ENCODE assay signal across 9 mouse cellular contexts in the genomic region with DNA sequence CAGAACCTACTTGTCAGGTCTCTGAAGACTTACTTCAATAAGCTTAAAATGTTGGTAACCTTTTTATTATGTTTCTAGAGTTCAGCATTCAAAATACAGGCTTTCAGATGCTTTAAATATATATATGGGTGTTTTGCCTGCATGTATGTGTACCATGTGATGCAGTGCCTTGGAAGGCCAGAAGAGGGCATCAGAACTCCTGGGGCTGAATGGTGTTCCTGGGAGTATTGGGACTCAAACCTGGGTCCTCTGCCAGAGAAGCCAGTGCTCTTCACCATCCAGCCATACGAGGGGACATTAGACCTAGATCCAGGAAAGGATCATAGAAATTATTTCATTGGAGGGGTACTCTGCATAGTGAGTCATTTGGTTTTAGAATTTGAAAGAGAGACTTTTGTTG. TPM values are rescaled to one million over a fixed set of nuclear protein-coding genes. Genes with fewer than 3 reads are reported as not detected.
DNase-seq lines count a peak whose midpoint lies in the region; ATAC-seq and TF ChIP-seq lines count a peak whose summit lies in the region.
"Had no signal": no experiment of that assay in that cellular context is flagged by ENCODE, and none has a peak within 500 bp of the region (broad histone marks: within the 10 kb centered on the region; RNA-seq: fewer than 3 reads in every experiment).

No protein-coding gene starts in this region.

- no peak overlapping the region for H3K4me2 ChIP-seq in heart, embryonic 11.5 days
- no peak overlapping the region for H3K4me2 ChIP-seq in lung, postnatal 0 days (replicated peaks; ENCODE audit: low read depth, low read length)
- H3K4me2 ChIP-seq in midbrain, embryonic 13.5 days (replicated peaks), result no peak overlapping the region
- no peak overlapping the region for H3K4me2 ChIP-seq in hindbrain, embryonic 16.5 days (ENCODE audit: low read length)

- no peaks in the 10 kb centered on the region for H3K9me3 ChIP-seq in heart, embryonic 11.5 days (replicated peaks; ENCODE audit: control insufficient read depth, low read length)
- no peaks in the 10 kb centered on the region for H3K9me3 ChIP-seq in lung, postnatal 0 days (ENCODE audit: low read length)
- H3K9me3 ChIP-seq in midbrain, embryonic 13.5 days, result no peaks in the 10 kb centered on the region
- H3K9me3 ChIP-seq in hindbrain, embryonic 16.5 days (ENCODE audit: control insufficient read depth, low read length), result no peaks in the 10 kb centered on the region
- H3K9me3 ChIP-seq: embryonic facial prominence, embryonic 10.5 days had no signal

- no peaks in the 10 kb centered on the region for H3K4me1 ChIP-seq in heart, embryonic 11.5 days (ENCODE audit: control insufficient read depth, insufficient read depth, low read length)
- H3K4me1 ChIP-seq in lung, postnatal 0 days (ENCODE audit: insufficient read depth, low read depth, low read length), result peaks cover 5% of the 10 kb centered on the region; the same call in 1 of the 2 replicates
- peaks cover 14% of the 10 kb centered on the region for H3K4me1 ChIP-seq in midbrain, embryonic 13.5 days (replicated peaks)
- peaks cover 6% of the 10 kb centered on the region for H3K4me1 ChIP-seq in hindbrain, embryonic 16.5 days (ENCODE audit: control insufficient read depth, insufficient read depth, low read depth, low read length)
- H3K4me1 ChIP-seq: embryonic facial prominence, embryonic 10.5 days had no signal

- 95% methylated on average over 1 of the region's 1 CpGs for WGBS in heart, embryonic 11.5 days (ENCODE audit: insufficient replicate concordance)
- WGBS in lung, postnatal 0 days, result 97% methylated on average over 1 of the region's 1 CpGs
- WGBS in midbrain, embryonic 13.5 days, result 100% methylated on average over 1 of the region's 1 CpGs
- 96% methylated on average over 1 of the region's 1 CpGs for WGBS in hindbrain, embryonic 16.5 days

- no peak for ATAC-seq in heart, embryonic 11.5 days (replicated peaks; ENCODE audit: insufficient number of reproducible peaks, low FRiP score, low TSS enrichment)
- no peak for ATAC-seq in lung, postnatal 0 days
- ATAC-seq in midbrain, embryonic 13.5 days, result no peak
- ATAC-seq in hindbrain, embryonic 16.5 days, result no peak

- no peak overlapping the region for H3K27ac ChIP-seq in heart, embryonic 11.5 days (ENCODE audit: low read depth, low read length)
- H3K27ac ChIP-seq in lung, postnatal 0 days (ENCODE audit: low read length), result no peak overlapping the region
- no peak overlapping the region for H3K27ac ChIP-seq in midbrain, embryonic 13.5 days
- no peak overlapping the region for H3K27ac ChIP-seq in hindbrain, embryonic 16.5 days (ENCODE audit: low read depth, low read length)
- H3K27ac ChIP-seq: embryonic facial prominence, embryonic 10.5 days had no signal

- TF ChIP-seq CTCF in lung, postnatal 0 days (IDR thresholded peaks at IDR 0.05), result peak; percentile 61

- H3K36me3 ChIP-seq in heart, embryonic 11.5 days (ENCODE audit: control insufficient read depth, insufficient read depth, low read length), result peaks cover 7% of the 10 kb centered on the region
- H3K36me3 ChIP-seq in lung, postnatal 0 days (ENCODE audit: insufficient read depth, low read length), result peaks cover 5% of the 10 kb centered on the region
- peaks cover 36% of the 10 kb centered on the region for H3K36me3 ChIP-seq in midbrain, embryonic 13.5 days
- peaks cover 15% of the 10 kb centered on the region for H3K36me3 ChIP-seq in hindbrain, embryonic 16.5 days (ENCODE audit: control insufficient read depth, insufficient read depth, low read length)

- H3K27me3 ChIP-seq in heart, embryonic 11.5 days (ENCODE audit: control insufficient read depth, insufficient read depth, low read length), result no peaks in the 10 kb centered on the region
- no peaks in the 10 kb centered on the region for H3K27me3 ChIP-seq in lung, postnatal 0 days (replicated peaks; ENCODE audit: insufficient read depth, low read length)
- H3K27me3 ChIP-seq in midbrain, embryonic 13.5 days, result no peaks in the 10 kb centered on the region
- no peaks in the 10 kb centered on the region for H3K27me3 ChIP-seq in hindbrain, embryonic 16.5 days (replicated peaks; ENCODE audit: control insufficient read depth, insufficient read depth, low read length)

- H3K9ac ChIP-seq in heart, embryonic 11.5 days (ENCODE audit: low read depth, low read length), result no peak overlapping the region
- no peak overlapping the region for H3K9ac ChIP-seq in lung, postnatal 0 days (replicated peaks; ENCODE audit: low read depth)
- H3K9ac ChIP-seq in midbrain, embryonic 13.5 days (replicated peaks), result no peak overlapping the region
- H3K9ac ChIP-seq in hindbrain, embryonic 16.5 days (ENCODE audit: low read depth, low read length), result no peak overlapping the region

- DNase-seq in heart, adult 11 months, result peak; percentile 76
- peak; percentile 51 for DNase-seq in thymus, postnatal 14 days
- DNase-seq in thymus, adult 18-20 months, result no peak
- no peak for DNase-seq in lung, postnatal 0 days (ENCODE audit: low spot score)
- no peak for DNase-seq in Muller cell, postnatal 12 days (ENCODE audit: inconsistent ontology term)

- no peak overlapping the region for H3K4me3 ChIP-seq in heart, embryonic 11.5 days (ENCODE audit: low read depth, low read length)
- no peak overlapping the region for H3K4me3 ChIP-seq in lung, postnatal 0 days (ENCODE audit: low read depth, low read length)
- H3K4me3 ChIP-seq in midbrain, embryonic 13.5 days (replicated peaks), result no peak overlapping the region
- no peak overlapping the region for H3K4me3 ChIP-seq in hindbrain, embryonic 16.5 days (ENCODE audit: low read length)
- H3K4me3 ChIP-seq: embryonic facial prominence, embryonic 10.5 days had no signal

- no peak for TF ChIP-seq EP300 in lung, postnatal 0 days (IDR thresholded peaks at IDR 0.05)

RNA-seq across cellular contexts. Expression of a gene that starts 13.5 kb away (rescaled TPM):
- polyA plus RNA-seq in heart, embryonic 11.5 days (2014; fragmentation: Nextera tagmentation; extraction: Ambion mirVana), result 197 and 209 TPM in 2 replicates
- polyA plus RNA-seq in lung, postnatal 0 days (2015; fragmentation: Nextera tagmentation; extraction: Ambion mirVana), result 244 and 267 TPM in 2 replicates
- polyA plus RNA-seq in midbrain, embryonic 13.5 days (2015; fragmentation: Nextera tagmentation; extraction: Ambion mirVana), result 289 and 306 TPM in 2 replicates
- 288 and 320 TPM in 2 replicates for polyA plus RNA-seq in hindbrain, embryonic 16.5 days (2015; fragmentation: Nextera tagmentation; extraction: Ambion mirVana)

RNA-seq across cellular contexts. Expression of a gene that starts 34.5 kb away (rescaled TPM):
- 32.0 and 32.8 TPM in 2 replicates for polyA plus RNA-seq in heart, embryonic 11.5 days (2014; fragmentation: Nextera tagmentation; extraction: Ambion mirVana)
- 12.5 and 14.7 TPM in 2 replicates for polyA plus RNA-seq in lung, postnatal 0 days (2015; fragmentation: Nextera tagmentation; extraction: Ambion mirVana)
- 26.5 and 27.9 TPM in 2 replicates for polyA plus RNA-seq in midbrain, embryonic 13.5 days (2015; fragmentation: Nextera tagmentation; extraction: Ambion mirVana)
- 25.8 and 29.1 TPM in 2 replicates for polyA plus RNA-seq in hindbrain, embryonic 16.5 days (2015; fragmentation: Nextera tagmentation; extraction: Ambion mirVana)

Comparison
In these comparisons a context has a peak if more than half of its experiments do, and no peak if none do; other contexts are left out.
1. DNase-seq: peak in heart, adult 11 months (single experiment) and thymus, postnatal 14 days (single experiment); none in thymus, adult 18-20 months (0 of 2), lung, postnatal 0 days (single experiment) and Muller cell, postnatal 12 days (single experiment).